Mouse (Mus musculus) cerebellum, adult 2 months (tissue): Measurements from ENCODE around the gene Ttc39b.

Experiments used
- CTCF ChIP-seq: fragments of 200-500 bp; IDR thresholded peaks from 2 replicates; pipeline ENCODE4 v1.5.1; 2011; ENCODE audit warnings: low read depth, mild to moderate bottlenecking, control low read depth, low read length, moderate library complexity, borderline replicate concordance; ENCODE audit not compliant: insufficient read depth
- POLR2A ChIP-seq: fragments of 200-500 bp; IDR thresholded peaks from 2 replicates; pipeline ENCODE4 v1.6.1; 2011; ENCODE audit warnings: low read length, control low read depth, borderline replicate concordance; ENCODE audit not compliant: insufficient read depth

- TF ChIP-seq CTCF = no peak
- no peak for TF ChIP-seq POLR2A
These were observed 30.7 kb upstream of the Ttc39b start for GRCm38 (mm10) chr4:83354786-83355185.
